18 mouse cellular contexts compared by ENCODE assay signal in genomic region chr11:49895966-49896590, GRCm38 (mm10).
DNase-seq lines count a peak whose midpoint lies in the region.
"Had no signal": no experiment of that assay in that cellular context is flagged by ENCODE, and none has a peak within 500 bp of the region (broad histone marks: within the 10 kb centered on the region; RNA-seq: fewer than 3 reads in every experiment).

No protein-coding gene starts in this region.

- DNase-seq in cerebellum, postnatal 14 days = peak; percentile 44 to 45
- no peak for DNase-seq in cerebellum, adult 9-11 months
- DNase-seq in 416B (ENCODE audit: low read depth) = peak; percentile 17
- DNase-seq in brain, adult 2 months (ENCODE audit: low read depth, low spot score) = peak; percentile 36
- peak; percentile 21 for DNase-seq in telencephalon, adult 2 months (ENCODE audit: low read depth, low spot score)
- no peak for DNase-seq in right cerebral cortex, postnatal 36 days (ENCODE audit: low spot score in 2 of 2)
- no peak for DNase-seq in spleen, postnatal 10 days (ENCODE audit: low spot score in 2 of 2)
- DNase-seq: adrenal gland, postnatal 10 days; adrenal gland, postnatal 36 days; cerebellum, adult 11 months; cerebellum, adult 8-10 months; cerebellum, postnatal 36 days; embryo, embryonic 11 days; gastrocnemius, postnatal 10 days; gastrocnemius, postnatal 36 days; heart, postnatal 10 days; heart, postnatal 36 days; kidney, adult 18-20 months had no signal

Comparison
In these comparisons a context has a peak if more than half of its experiments do, and no peak if none do; other contexts are left out.
1. DNase-seq: peak in cerebellum, postnatal 14 days (2 of 2), 416B (single experiment), brain, adult 2 months (single experiment) and telencephalon, adult 2 months (single experiment); none in cerebellum, adult 9-11 months (single experiment), right cerebral cortex, postnatal 36 days (0 of 2) and spleen, postnatal 10 days (0 of 2).